Mouse (Mus musculus) kidney, adult 2 months (tissue): ENCODE measurements at regions not wholly inside any gene's neighbourhood (a gene's known extent, or its start where the extent isn't known, plus 50 kb on each side); places are given as distances from the start of the nearest gene placed in this dataset.

Experiments used
- CTCF ChIP-seq: fragments of 200-500 bp; conservative IDR thresholded peaks from 2 replicates; pipeline ENCODE4 v1.5.1; 2011; ENCODE audit warnings: low read depth, mild to moderate bottlenecking, control low read depth, low read length, moderate library complexity, mixed read lengths; ENCODE audit not compliant: insufficient read depth, insufficient read length
- POLR2A ChIP-seq: fragments of 200-500 bp; IDR thresholded peaks from one replicate; pipeline ENCODE4 v1.6.1; 2011; ENCODE audit warnings: low read depth, low read length, control low read depth

DNA sequence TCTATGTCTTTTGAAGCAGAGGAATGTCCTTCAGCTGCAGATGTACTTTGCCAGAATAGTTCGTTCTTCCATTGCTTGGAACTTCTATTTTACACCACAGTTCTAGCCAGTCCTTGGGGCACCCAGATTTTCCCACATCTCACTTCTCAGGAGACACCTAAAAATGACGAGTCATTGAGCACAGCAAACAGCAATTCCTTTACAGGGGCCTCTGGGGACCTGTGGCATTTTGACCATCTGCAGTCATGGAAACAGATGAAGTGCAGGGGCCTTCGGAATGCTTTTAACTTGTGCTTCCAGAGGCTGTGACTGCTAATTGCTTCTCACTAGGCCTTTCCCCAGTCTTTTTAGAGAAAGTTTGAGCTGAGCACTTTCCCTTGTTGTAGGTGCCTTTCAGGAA, 108.5 kb upstream of the Pard3b start:
- TF ChIP-seq POLR2A (no peak), CTCF (no peak)
